Mouse (Mus musculus): ENCODE measurements around the gene Clec3b. TPM values are rescaled to one million over a fixed set of nuclear protein-coding genes. Genes with fewer than 3 reads are reported as not detected.

Gene Clec3b
- total RNA-seq, 1 experiment: not detected

DNA sequence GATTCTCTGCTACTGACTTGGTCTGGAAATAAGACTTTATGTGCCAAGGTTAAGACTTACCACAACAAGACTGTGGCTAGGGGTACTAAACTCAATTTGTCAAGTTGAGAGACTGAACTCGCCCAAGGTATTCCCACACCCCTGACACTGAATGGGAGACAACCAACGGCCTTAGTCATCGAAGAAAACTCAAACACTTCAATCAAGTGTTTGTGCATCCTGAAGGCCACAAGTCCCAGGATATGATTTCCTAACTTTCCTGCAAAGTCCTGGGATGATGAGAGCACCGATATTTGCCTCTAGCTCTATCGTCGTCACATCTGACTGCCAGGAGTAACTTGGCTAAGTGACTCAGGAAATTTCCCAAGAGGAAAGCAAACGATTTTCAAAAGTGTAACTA, 41.6 kb upstream of the Clec3b start:
- DNase-seq (ENCODE audit: low read depth, low spot score): no peak
- H3K27ac ChIP-seq (ENCODE audit: insufficient read depth, low read depth, low read length, poor library complexity, severe bottlenecking): no peak overlapping the region
- in situ Hi-C loops (cut with MboI; ENCODE audit: low sequenced_read_pairs in 2 of 2, unreplicated experiment in 2 of 2): no loop called here

DNA sequence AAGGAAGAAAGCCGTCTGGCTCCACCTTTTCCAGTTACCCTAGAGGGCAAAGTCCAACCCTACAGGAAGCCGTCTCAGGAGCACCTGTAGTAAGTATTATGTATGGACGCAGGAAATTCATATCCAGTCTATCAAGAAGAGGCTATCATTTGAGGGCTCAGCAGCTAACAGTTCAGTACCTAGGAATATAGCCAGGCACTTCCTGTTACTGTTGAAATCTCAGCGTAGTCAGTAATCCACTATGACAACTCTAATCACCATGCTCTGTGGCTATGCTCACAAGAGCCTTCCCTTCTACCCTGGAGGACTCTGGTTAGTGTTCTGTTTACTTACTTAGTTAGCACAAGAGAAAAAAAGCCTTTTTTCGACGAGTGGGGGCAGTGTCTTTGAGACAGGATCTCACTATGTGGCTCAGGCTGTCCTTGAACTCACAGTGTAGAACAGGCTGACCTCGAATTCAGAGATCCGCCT, 39.0 kb upstream of the Clec3b start:
- in situ Hi-C loops (cut with MboI; ENCODE audit: low sequenced_read_pairs in 2 of 2, unreplicated experiment in 2 of 2): no loop called here
- Histone ChIP-seq H3K9me3 (ENCODE audit: control insufficient read depth, insufficient read depth, low read depth, low read length) (no peaks in the 10 kb centered on the region), H3K36me3 (ENCODE audit: control insufficient read depth, insufficient read depth, low read length, poor library complexity, severe bottlenecking) (peaks cover 6% of the 10 kb centered on the region; the same call in 1 of the 2 replicates), H3K27ac (ENCODE audit: insufficient read depth, low read depth, low read length, poor library complexity, severe bottlenecking) (no peak overlapping the region), H3K9ac (ENCODE audit: insufficient read depth, low read depth, low read length, poor library complexity, severe bottlenecking) (peak overlapping the region; percentile 97; the same call in 1 of the 2 replicates), H3K4me1 (ENCODE audit: control insufficient read depth in 2 of 2, insufficient read depth in 2 of 2, low read length in 2 of 2, poor library complexity in 1 of 2) (peaks cover 1 to 2% of the 10 kb centered on the region in 2 experiments; a peak in 1 of 4 replicates), H3K4me3 (ENCODE audit: insufficient read depth in 1 of 2, low read depth in 1 of 2, low read length in 2 of 2, poor library complexity in 1 of 2, severe bottlenecking in 1 of 2) (peak overlapping the region; percentile 92 to 94; a peak in 3 of 4 replicates)
- no peak for DNase-seq (ENCODE audit: low read depth, low spot score)
- TF ChIP-seq HCFC1 (IDR thresholded peaks at IDR 0.05; ENCODE audit: borderline replicate concordance, insufficient read depth, low read length) (no peak), ZNF384 (IDR thresholded peaks at IDR 0.05; ENCODE audit: low read depth, low read length) (no peak), ZC3H11A (IDR thresholded peaks at IDR 0.05; ENCODE audit: borderline replicate concordance, low read depth, low read length) (no peak), CHD2 (IDR thresholded peaks at IDR 0.05; ENCODE audit: low read depth, low read length) (no peak), MAFK (IDR thresholded peaks at IDR 0.05; ENCODE audit: insufficient read depth, low read depth, low read length) (no peak)

More for the DNA sequence above, 41.6 kb upstream of the Clec3b start:
- TF ChIP-seq MAFK (IDR thresholded peaks at IDR 0.05; ENCODE audit: insufficient read depth, low read depth, low read length) (no peak), CHD2 (IDR thresholded peaks at IDR 0.05; ENCODE audit: low read depth, low read length) (no peak), ZC3H11A (IDR thresholded peaks at IDR 0.05; ENCODE audit: borderline replicate concordance, low read depth, low read length) (no peak), HCFC1 (IDR thresholded peaks at IDR 0.05; ENCODE audit: borderline replicate concordance, insufficient read depth, low read length) (no peak), ZNF384 (IDR thresholded peaks at IDR 0.05; ENCODE audit: low read depth, low read length) (no peak)
- Histone ChIP-seq H3K36me3 (ENCODE audit: control insufficient read depth, insufficient read depth, low read length, poor library complexity, severe bottlenecking) (peaks cover 3% of the 10 kb centered on the region; the same call in 1 of the 2 replicates), H3K9me3 (ENCODE audit: control insufficient read depth, insufficient read depth, low read depth, low read length) (no peaks in the 10 kb centered on the region), H3K4me3 (ENCODE audit: insufficient read depth in 1 of 2, low read depth in 1 of 2, low read length in 2 of 2, poor library complexity in 1 of 2, severe bottlenecking in 1 of 2) (no peak overlapping the region), H3K9ac (ENCODE audit: insufficient read depth, low read depth, low read length, poor library complexity, severe bottlenecking) (no peak overlapping the region), H3K4me1 (ENCODE audit: control insufficient read depth in 2 of 2, insufficient read depth in 2 of 2, low read length in 2 of 2, poor library complexity in 1 of 2) (peaks cover 1 to 2% of the 10 kb centered on the region in 2 experiments; a peak in 1 of 4 replicates)

DNA sequence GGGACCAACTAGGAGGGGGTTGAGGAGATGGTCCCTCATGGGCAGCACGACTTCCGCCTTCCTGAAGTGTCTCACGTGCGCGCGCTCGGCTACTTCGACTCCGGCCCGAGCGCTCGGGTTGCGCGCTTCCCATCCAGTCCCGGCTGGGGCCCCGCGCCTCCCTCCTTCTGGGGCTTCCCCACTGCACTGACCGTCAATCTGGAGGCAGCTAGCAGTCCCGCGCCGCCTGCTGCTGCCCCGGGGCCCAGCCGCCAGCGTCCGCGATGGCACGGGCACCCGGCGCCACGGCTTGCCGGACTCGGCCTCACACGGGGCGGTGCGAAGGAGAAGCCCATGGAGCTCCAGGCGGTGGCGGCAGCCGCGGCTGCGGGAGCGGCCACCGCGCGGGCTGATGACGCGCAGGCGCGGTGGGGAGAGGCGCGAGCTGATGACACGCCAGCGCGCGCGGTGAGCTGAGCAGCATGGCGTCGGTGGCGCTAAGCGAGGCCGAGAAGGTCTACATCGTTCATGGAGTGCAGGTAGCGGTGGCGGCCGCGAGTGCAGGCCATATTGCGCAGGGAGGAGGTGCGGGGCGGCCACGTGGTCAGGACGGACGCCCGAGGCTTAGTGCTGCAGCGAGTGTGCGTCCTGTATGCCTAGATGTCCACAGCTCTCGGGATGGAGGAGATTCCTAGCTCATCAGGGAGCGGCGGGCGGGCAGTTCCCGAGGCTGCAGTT, 37.8 kb upstream of the Clec3b start, which contains the start of the genes Zdhhc3 and Exosc7:
Gene Zdhhc3 (minus strand): TSS at position 401 of the 717 bp plus-strand sequence.
Gene Exosc7 (plus strand): TSS at position 411 of the 717 bp plus-strand sequence.
- peak; percentile 62 for DNase-seq (ENCODE audit: low read depth, low spot score)
- in situ Hi-C loops (cut with MboI; ENCODE audit: low sequenced_read_pairs in 2 of 2, unreplicated experiment in 2 of 2): no loop called here
- peaks cover 1 to 2% of the 10 kb centered on the region in 2 experiments; a peak in 1 of 4 replicates for H3K4me1 ChIP-seq (ENCODE audit: control insufficient read depth in 2 of 2, insufficient read depth in 2 of 2, low read length in 2 of 2, poor library complexity in 1 of 2)
- peak within 1 kb of the TSS; percentile 92 to 94 for H3K4me3 ChIP-seq (ENCODE audit: insufficient read depth in 1 of 2, low read depth in 1 of 2, low read length in 2 of 2, poor library complexity in 1 of 2, severe bottlenecking in 1 of 2)
- peaks cover 6% of the 10 kb centered on the region; the same call in 1 of the 2 replicates for H3K36me3 ChIP-seq (ENCODE audit: control insufficient read depth, insufficient read depth, low read length, poor library complexity, severe bottlenecking)
- no peaks in the 10 kb centered on the region for H3K9me3 ChIP-seq (ENCODE audit: control insufficient read depth, insufficient read depth, low read depth, low read length)
- peak within 1 kb of the TSS; percentile 97 for H3K9ac ChIP-seq (ENCODE audit: insufficient read depth, low read depth, low read length, poor library complexity, severe bottlenecking)
- TF ChIP-seq HCFC1 (IDR thresholded peaks at IDR 0.05; ENCODE audit: borderline replicate concordance, insufficient read depth, low read length): peak; percentile 86
- no peak for TF ChIP-seq CHD2 (IDR thresholded peaks at IDR 0.05; ENCODE audit: low read depth, low read length)
- TF ChIP-seq ZC3H11A (IDR thresholded peaks at IDR 0.05; ENCODE audit: borderline replicate concordance, low read depth, low read length): 0 out of 2 replicates have a peak, but pooled peaks have one; percentile 18
- H3K27ac ChIP-seq (ENCODE audit: insufficient read depth, low read depth, low read length, poor library complexity, severe bottlenecking): peak within 1 kb of the TSS; percentile 68; the same call in 1 of the 2 replicates

DNA sequence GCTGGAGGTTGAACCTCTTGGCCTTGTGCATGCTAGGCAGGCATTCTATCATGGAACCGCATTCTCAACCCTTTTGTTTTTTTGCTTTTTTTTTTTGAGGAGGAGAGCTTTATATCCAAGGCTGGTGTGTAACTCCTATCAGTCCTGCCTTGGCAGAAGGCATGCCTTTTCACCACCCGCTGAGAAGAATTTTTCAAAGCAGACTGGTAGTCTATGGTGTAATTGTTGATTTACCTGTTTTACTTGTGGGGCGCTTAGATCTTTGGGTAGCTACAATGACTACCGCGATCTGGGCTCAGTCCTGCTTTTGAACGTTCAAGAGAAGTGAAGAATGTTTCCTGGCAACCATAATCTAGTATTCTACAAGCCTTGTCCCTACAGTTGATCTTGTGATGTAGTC, 36.8 kb upstream of the Clec3b start:
- in situ Hi-C loops (cut with MboI; ENCODE audit: low sequenced_read_pairs in 2 of 2, unreplicated experiment in 2 of 2): no loop called here
- Histone ChIP-seq H3K27ac (ENCODE audit: insufficient read depth, low read depth, low read length, poor library complexity, severe bottlenecking) (no peak overlapping the region), H3K9ac (ENCODE audit: insufficient read depth, low read depth, low read length, poor library complexity, severe bottlenecking) (peak overlapping the region; percentile 97; the same call in 1 of the 2 replicates), H3K4me3 (ENCODE audit: insufficient read depth in 1 of 2, low read depth in 1 of 2, low read length in 2 of 2, poor library complexity in 1 of 2, severe bottlenecking in 1 of 2) (peak overlapping the region; percentile 92 to 94), H3K36me3 (ENCODE audit: control insufficient read depth, insufficient read depth, low read length, poor library complexity, severe bottlenecking) (peaks cover 11% of the 10 kb centered on the region), H3K9me3 (ENCODE audit: control insufficient read depth, insufficient read depth, low read depth, low read length) (no peaks in the 10 kb centered on the region), H3K4me1 (ENCODE audit: control insufficient read depth in 2 of 2, insufficient read depth in 2 of 2, low read length in 2 of 2, poor library complexity in 1 of 2) (peaks cover 1 to 2% of the 10 kb centered on the region in 2 experiments; a peak in 1 of 4 replicates)
- DNase-seq (ENCODE audit: low read depth, low spot score): no peak
- TF ChIP-seq CHD2 (IDR thresholded peaks at IDR 0.05; ENCODE audit: low read depth, low read length) (no peak), ZNF384 (IDR thresholded peaks at IDR 0.05; ENCODE audit: low read depth, low read length) (no peak), ZC3H11A (IDR thresholded peaks at IDR 0.05; ENCODE audit: borderline replicate concordance, low read depth, low read length) (no peak), HCFC1 (IDR thresholded peaks at IDR 0.05; ENCODE audit: borderline replicate concordance, insufficient read depth, low read length) (no peak), MAFK (IDR thresholded peaks at IDR 0.05; ENCODE audit: insufficient read depth, low read depth, low read length) (no peak)
